Mouse (Mus musculus): ENCODE data around the gene Rab3d.

DNA sequence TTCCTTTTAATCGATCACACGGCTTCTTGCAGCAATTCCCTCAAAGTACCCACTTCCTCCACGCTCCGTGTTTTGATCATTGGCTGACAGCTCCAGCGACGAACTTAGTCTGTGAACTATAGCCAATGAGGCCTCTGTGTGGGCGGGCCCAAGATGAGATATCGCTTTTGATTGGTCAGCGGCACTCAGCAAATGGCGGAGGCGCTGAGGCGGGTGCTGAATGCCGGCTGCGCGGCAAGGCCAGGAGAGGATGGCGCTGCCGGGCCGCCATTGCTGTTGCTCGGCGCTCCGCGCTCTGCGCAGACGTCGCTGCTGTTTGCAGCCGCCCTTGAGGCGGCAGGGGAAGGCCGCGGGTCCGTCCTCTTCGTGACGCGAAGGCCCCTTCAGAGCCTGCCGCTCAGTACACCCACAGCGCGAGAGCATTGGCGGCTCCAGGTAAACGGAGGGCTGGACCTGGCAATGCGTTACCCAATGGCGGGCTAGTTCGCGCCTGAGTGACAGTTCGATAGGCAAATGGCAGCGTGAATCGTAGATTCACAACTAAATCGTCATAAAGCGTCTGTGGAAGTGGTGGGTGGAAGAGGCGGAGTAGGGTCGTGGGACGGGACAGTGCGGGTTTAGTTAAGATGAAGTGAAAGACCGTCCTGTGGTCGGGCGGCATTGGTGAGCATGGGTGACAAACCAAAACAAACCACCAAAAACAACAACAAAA, 37.7 kb upstream of the Rab3d start, which contains the start of gene Swsap1:
- TF ChIP-seq CTCF (IDR thresholded peaks at IDR 0.05; ENCODE audit: borderline replicate concordance, insufficient read depth, low read length) (no peak), POLR2A (IDR thresholded peaks at IDR 0.05; ENCODE audit: low read depth, low read length) (peak; percentile 84)
